Mouse (Mus musculus) brain, embryonic 14.5 days (tissue): Measurements from ENCODE around the gene Epha1.
A peak's percentile ranks its signal among the peaks of the same experiment; 100 is the strongest.

Experiments used
- CTCF ChIP-seq: fragments of 200-500 bp; IDR thresholded peaks from 2 replicates; pipeline ENCODE4 v1.5.1; 2012; ENCODE audit warnings: inconsistent platforms, mild to moderate bottlenecking, moderate library complexity, borderline replicate concordance; ENCODE audit not compliant: insufficient read depth, insufficient read length; ENCODE audit errors: extremely low read depth
- POLR2A ChIP-seq: fragments of 200-500 bp; IDR thresholded peaks from 2 replicates; pipeline ENCODE4 v1.6.1; 2012; ENCODE audit warnings: mild to moderate bottlenecking, inconsistent platforms, borderline replicate concordance; ENCODE audit not compliant: poor library complexity, insufficient read depth, insufficient read length, severe bottlenecking; ENCODE audit errors: extremely low read depth

DNA sequence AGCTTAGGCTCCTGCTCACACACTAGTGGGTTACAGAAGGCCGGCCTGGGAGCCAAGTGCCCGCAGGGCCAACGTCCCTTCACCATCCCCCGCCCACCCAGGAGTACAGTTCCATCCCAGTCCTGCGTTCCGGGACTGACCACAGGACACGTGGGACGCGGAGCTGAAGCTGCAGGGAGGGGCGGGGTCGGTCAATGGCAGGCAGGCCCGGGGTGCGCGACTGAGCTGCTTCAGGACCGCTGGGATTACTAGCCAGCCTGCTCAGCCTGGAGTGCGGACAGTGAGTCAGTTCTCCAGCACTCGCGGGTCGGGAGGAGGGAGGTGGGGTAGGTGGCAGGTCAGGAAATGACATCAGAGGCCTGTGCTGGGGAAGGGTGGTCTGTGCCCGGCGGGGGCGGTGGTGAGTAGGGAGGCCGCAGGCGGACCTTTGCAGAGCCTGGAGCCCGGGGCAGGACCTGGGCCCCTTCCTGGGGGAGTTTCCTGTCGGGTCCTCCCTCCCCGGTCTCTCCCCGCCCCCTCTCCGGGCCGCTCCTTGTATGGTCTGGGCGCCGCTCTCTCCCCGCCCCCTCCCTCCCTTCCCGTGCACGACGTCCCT lies 23.5 kb downstream of the Epha1 start, which contains the start of gene Zyx:
- peak; percentile 37; the same call in 1 of the 2 replicates for TF ChIP-seq CTCF
- TF ChIP-seq POLR2A: no peak
